Mouse (Mus musculus): ENCODE results near the gene Syndig1. TPM values are rescaled to one million over a fixed set of nuclear protein-coding genes. Genes with fewer than 3 reads are reported as not detected.

Syndig1 gene
- polyA plus RNA-seq, 1 experiment from 2014 or later, result 109 TPM

GRCm38 (mm10) chr2:149900606-149901005 is 71.6 kb downstream of the Syndig1 start:
- no peaks in the 10 kb centered on the region for H3K36me3 ChIP-seq (ENCODE audit: control insufficient read depth, insufficient read depth, low read length)
- no peaks in the 10 kb centered on the region for H3K27me3 ChIP-seq (ENCODE audit: control insufficient read depth, insufficient read depth, low read length)
- WGBS, result 89% methylated on average over 1 of the region's 1 CpGs
- H3K9me3 ChIP-seq (ENCODE audit: control insufficient read depth, low read length), result no peaks in the 10 kb centered on the region
- no peak overlapping the region for H3K9ac ChIP-seq (replicated peaks; ENCODE audit: low read depth, low read length)
- H3K4me2 ChIP-seq (ENCODE audit: low read depth, low read length), result no peak overlapping the region
- no peaks in the 10 kb centered on the region for H3K4me1 ChIP-seq (ENCODE audit: control insufficient read depth, insufficient read depth, low read length)
- H3K27ac ChIP-seq (ENCODE audit: low read depth, low read length), result no peak overlapping the region
- H3K4me3 ChIP-seq (ENCODE audit: low read depth, low read length), result no peak overlapping the region
- no peak for ATAC-seq (ENCODE audit: low read depth)

- ATAC-seq (ENCODE audit: low read depth), result no peak
- no peaks in the 10 kb centered on the region for H3K36me3 ChIP-seq (ENCODE audit: control insufficient read depth, insufficient read depth, low read length)
- H3K9ac ChIP-seq (replicated peaks; ENCODE audit: low read depth, low read length), result no peak overlapping the region
- H3K27ac ChIP-seq (ENCODE audit: low read depth, low read length), result no peak overlapping the region
- no peaks in the 10 kb centered on the region for H3K4me1 ChIP-seq (ENCODE audit: control insufficient read depth, insufficient read depth, low read length)
- no peaks in the 10 kb centered on the region for H3K27me3 ChIP-seq (ENCODE audit: control insufficient read depth, insufficient read depth, low read length)
- no peak overlapping the region for H3K4me3 ChIP-seq (ENCODE audit: low read depth, low read length)
- no peak overlapping the region for H3K4me2 ChIP-seq (ENCODE audit: low read depth, low read length)
- WGBS, result 70% methylated on average over 1 of the region's 1 CpGs
- no peaks in the 10 kb centered on the region for H3K9me3 ChIP-seq (ENCODE audit: control insufficient read depth, low read length)
Measured at GRCm38 (mm10) chr2:149904405-149904804, 75.4 kb downstream of the Syndig1 start.

- H3K9me3 ChIP-seq (ENCODE audit: control insufficient read depth, low read length), result no peaks in the 10 kb centered on the region
- H3K4me2 ChIP-seq (ENCODE audit: low read depth, low read length), result no peak overlapping the region
- no peak overlapping the region for H3K4me3 ChIP-seq (ENCODE audit: low read depth, low read length)
- no peak overlapping the region for H3K27ac ChIP-seq (ENCODE audit: low read depth, low read length)
- no peak for ATAC-seq (ENCODE audit: low read depth)
- no peaks in the 10 kb centered on the region for H3K27me3 ChIP-seq (ENCODE audit: control insufficient read depth, insufficient read depth, low read length)
- H3K4me1 ChIP-seq (ENCODE audit: control insufficient read depth, insufficient read depth, low read length), result no peaks in the 10 kb centered on the region
- no peaks in the 10 kb centered on the region for H3K36me3 ChIP-seq (ENCODE audit: control insufficient read depth, insufficient read depth, low read length)
- no peak overlapping the region for H3K9ac ChIP-seq (replicated peaks; ENCODE audit: low read depth, low read length)
- 92% methylated on average over 3 of the region's 3 CpGs for WGBS
Measured at GRCm38 (mm10) chr2:149906694-149907093, 77.7 kb downstream of the Syndig1 start.

- Histone ChIP-seq H3K4me1 (ENCODE audit: control insufficient read depth, insufficient read depth, low read length) (no peaks in the 10 kb centered on the region), H3K9me3 (ENCODE audit: control insufficient read depth, low read length) (no peaks in the 10 kb centered on the region), H3K4me3 (ENCODE audit: low read depth, low read length) (no peak overlapping the region), H3K27me3 (ENCODE audit: control insufficient read depth, insufficient read depth, low read length) (no peaks in the 10 kb centered on the region), H3K9ac (replicated peaks; ENCODE audit: low read depth, low read length) (no peak overlapping the region), H3K27ac (ENCODE audit: low read depth, low read length) (no peak overlapping the region), H3K36me3 (ENCODE audit: control insufficient read depth, insufficient read depth, low read length) (no peaks in the 10 kb centered on the region), H3K4me2 (ENCODE audit: low read depth, low read length) (no peak overlapping the region)
- 93% methylated on average over 3 of the region's 3 CpGs for WGBS
- no peak for ATAC-seq (ENCODE audit: low read depth)
Measured at GRCm38 (mm10) chr2:149917162-149917561, 88.2 kb downstream of the Syndig1 start.

DNA sequence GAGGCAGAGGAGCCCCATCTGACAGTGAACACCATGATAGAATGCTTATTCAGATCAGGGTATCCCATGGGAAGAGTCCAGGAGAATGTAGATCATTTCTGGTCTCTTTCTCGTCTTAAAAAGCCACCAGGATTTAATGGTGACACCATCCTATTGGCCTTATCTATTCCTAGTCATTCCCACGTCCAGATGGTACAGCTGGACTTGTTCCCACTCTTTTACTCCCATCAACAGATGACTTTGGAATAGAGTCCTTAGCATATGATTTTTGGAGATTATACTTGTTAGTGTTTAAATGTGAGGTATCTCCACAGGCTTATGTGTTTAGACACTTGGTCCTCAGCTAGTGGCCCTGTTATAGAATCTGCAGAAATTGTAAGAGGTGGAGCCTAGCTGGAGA is 94.5 kb downstream of the Syndig1 start:
- Histone ChIP-seq H3K9me3 (ENCODE audit: control insufficient read depth, low read length) (no peaks in the 10 kb centered on the region), H3K27me3 (ENCODE audit: control insufficient read depth, insufficient read depth, low read length) (no peaks in the 10 kb centered on the region), H3K4me3 (ENCODE audit: low read depth, low read length) (no peak overlapping the region), H3K4me2 (ENCODE audit: low read depth, low read length) (no peak overlapping the region), H3K36me3 (ENCODE audit: control insufficient read depth, insufficient read depth, low read length) (no peaks in the 10 kb centered on the region), H3K4me1 (ENCODE audit: control insufficient read depth, insufficient read depth, low read length) (no peaks in the 10 kb centered on the region), H3K27ac (ENCODE audit: low read depth, low read length) (no peak overlapping the region), H3K9ac (replicated peaks; ENCODE audit: low read depth, low read length) (no peak overlapping the region)
- ATAC-seq (ENCODE audit: low read depth), result no peak
- WGBS, result 67% methylated on average over 2 of the region's 2 CpGs

DNA sequence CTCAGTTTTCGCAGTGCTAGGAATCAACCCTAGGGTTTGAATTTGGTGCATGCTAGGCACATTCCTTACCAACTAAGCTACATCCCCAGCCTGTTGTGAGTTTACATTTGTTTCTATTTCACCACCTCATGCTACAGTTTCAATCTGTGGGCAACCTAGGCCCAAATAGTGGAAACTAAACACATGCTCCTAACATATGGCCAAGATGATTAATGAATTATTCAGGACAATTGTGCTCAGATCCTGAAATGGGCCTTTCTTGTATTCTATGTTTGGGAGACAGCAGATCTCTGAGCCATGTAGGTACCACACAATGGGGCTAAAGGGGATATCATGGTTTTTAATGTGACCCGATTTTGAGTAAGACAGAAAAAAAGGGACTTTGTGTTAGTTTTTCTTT is 96.9 kb downstream of the Syndig1 start:
- no peaks in the 10 kb centered on the region for H3K9me3 ChIP-seq (ENCODE audit: control insufficient read depth, low read length)
- no peak overlapping the region for H3K9ac ChIP-seq (replicated peaks; ENCODE audit: low read depth, low read length)
- H3K27me3 ChIP-seq (ENCODE audit: control insufficient read depth, insufficient read depth, low read length), result no peaks in the 10 kb centered on the region
- no peaks in the 10 kb centered on the region for H3K36me3 ChIP-seq (ENCODE audit: control insufficient read depth, insufficient read depth, low read length)
- WGBS, result 89% methylated on average over 2 of the region's 2 CpGs
- no peaks in the 10 kb centered on the region for H3K4me1 ChIP-seq (ENCODE audit: control insufficient read depth, insufficient read depth, low read length)
- ATAC-seq (ENCODE audit: low read depth), result no peak
- H3K4me3 ChIP-seq (ENCODE audit: low read depth, low read length), result no peak overlapping the region
- H3K4me2 ChIP-seq (ENCODE audit: low read depth, low read length), result no peak overlapping the region
- H3K27ac ChIP-seq (ENCODE audit: low read depth, low read length), result no peak overlapping the region

- no peak overlapping the region for H3K27ac ChIP-seq (ENCODE audit: low read depth, low read length)
- H3K9me3 ChIP-seq (ENCODE audit: control insufficient read depth, low read length), result no peaks in the 10 kb centered on the region
- no peaks in the 10 kb centered on the region for H3K4me1 ChIP-seq (ENCODE audit: control insufficient read depth, insufficient read depth, low read length)
- no peak for ATAC-seq (ENCODE audit: low read depth)
- H3K4me3 ChIP-seq (ENCODE audit: low read depth, low read length), result no peak overlapping the region
- H3K36me3 ChIP-seq (ENCODE audit: control insufficient read depth, insufficient read depth, low read length), result no peaks in the 10 kb centered on the region
- H3K9ac ChIP-seq (replicated peaks; ENCODE audit: low read depth, low read length), result no peak overlapping the region
- H3K27me3 ChIP-seq (ENCODE audit: control insufficient read depth, insufficient read depth, low read length), result no peaks in the 10 kb centered on the region
- H3K4me2 ChIP-seq (ENCODE audit: low read depth, low read length), result no peak overlapping the region
Measured at GRCm38 (mm10) chr2:149927001-149927400, 98.0 kb downstream of the Syndig1 start.

- H3K27me3 ChIP-seq (ENCODE audit: control insufficient read depth, insufficient read depth, low read length), result no peaks in the 10 kb centered on the region
- ATAC-seq (ENCODE audit: low read depth), result no peak
- no peaks in the 10 kb centered on the region for H3K36me3 ChIP-seq (ENCODE audit: control insufficient read depth, insufficient read depth, low read length)
- no peak overlapping the region for H3K9ac ChIP-seq (replicated peaks; ENCODE audit: low read depth, low read length)
- 89% methylated on average over 3 of the region's 3 CpGs for WGBS
- H3K9me3 ChIP-seq (ENCODE audit: control insufficient read depth, low read length), result no peaks in the 10 kb centered on the region
- no peak overlapping the region for H3K4me2 ChIP-seq (ENCODE audit: low read depth, low read length)
- no peaks in the 10 kb centered on the region for H3K4me1 ChIP-seq (ENCODE audit: control insufficient read depth, insufficient read depth, low read length)
- H3K27ac ChIP-seq (ENCODE audit: low read depth, low read length), result no peak overlapping the region
- H3K4me3 ChIP-seq (ENCODE audit: low read depth, low read length), result no peak overlapping the region
Measured at GRCm38 (mm10) chr2:149927481-149927880, 98.5 kb downstream of the Syndig1 start.

DNA sequence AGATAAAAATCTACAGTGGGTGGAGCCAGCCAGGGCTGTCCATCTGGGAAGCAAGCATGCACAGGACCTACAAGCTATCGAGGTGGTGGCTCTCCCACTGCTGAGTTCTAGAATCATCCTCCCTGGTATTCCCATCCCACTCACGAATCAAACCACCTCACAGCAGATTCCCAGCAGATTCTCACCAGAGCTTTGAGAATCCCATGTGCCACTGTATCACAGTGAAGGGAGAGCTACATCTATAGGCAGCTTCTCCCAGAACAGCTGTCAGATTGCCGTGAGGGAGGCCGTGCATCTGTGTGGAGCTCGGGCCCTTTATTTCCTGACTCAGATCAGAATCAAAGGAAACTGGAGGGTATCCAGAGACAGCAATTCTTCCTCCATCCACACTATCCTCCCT is 101.0 kb downstream of the Syndig1 start:
- no peak overlapping the region for H3K4me2 ChIP-seq (ENCODE audit: low read depth, low read length)
- H3K4me3 ChIP-seq (ENCODE audit: low read depth, low read length), result no peak overlapping the region
- H3K27ac ChIP-seq (ENCODE audit: low read depth, low read length), result no peak overlapping the region
- no peak for ATAC-seq (ENCODE audit: low read depth)
- H3K27me3 ChIP-seq (ENCODE audit: control insufficient read depth, insufficient read depth, low read length), result no peaks in the 10 kb centered on the region
- H3K9me3 ChIP-seq (ENCODE audit: control insufficient read depth, low read length), result no peaks in the 10 kb centered on the region
- no peaks in the 10 kb centered on the region for H3K4me1 ChIP-seq (ENCODE audit: control insufficient read depth, insufficient read depth, low read length)
- H3K36me3 ChIP-seq (ENCODE audit: control insufficient read depth, insufficient read depth, low read length), result no peaks in the 10 kb centered on the region
- 82% methylated on average over 5 of the region's 5 CpGs for WGBS
- no peak overlapping the region for H3K9ac ChIP-seq (replicated peaks; ENCODE audit: low read depth, low read length)

DNA sequence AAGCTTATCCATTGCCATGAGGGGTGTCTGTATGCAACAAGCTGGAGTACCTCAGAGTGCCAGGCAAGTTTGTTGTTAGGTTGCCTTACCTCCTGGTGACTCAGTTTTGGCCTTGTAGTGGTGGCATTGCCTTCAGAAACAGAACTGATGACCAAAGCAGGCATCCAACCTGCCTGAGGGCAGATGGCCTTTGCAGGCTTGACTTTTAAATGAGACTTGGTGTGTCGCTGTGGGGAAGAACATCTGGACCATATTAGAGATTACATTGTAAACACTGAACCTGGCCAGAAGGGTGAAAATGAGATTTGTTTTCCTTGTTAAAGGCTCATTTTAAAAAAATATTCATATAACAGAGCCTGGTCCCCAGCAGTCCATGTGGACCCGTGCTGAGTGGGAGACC is 102.1 kb downstream of the Syndig1 start:
- H3K27me3 ChIP-seq (ENCODE audit: control insufficient read depth, insufficient read depth, low read length), result no peaks in the 10 kb centered on the region
- ATAC-seq (ENCODE audit: low read depth), result no peak

More for the DNA sequence above, 102.1 kb downstream of the Syndig1 start:
- H3K4me3 ChIP-seq (ENCODE audit: low read depth, low read length), result no peak overlapping the region
- H3K27ac ChIP-seq (ENCODE audit: low read depth, low read length), result no peak overlapping the region
- no peaks in the 10 kb centered on the region for H3K9me3 ChIP-seq (ENCODE audit: control insufficient read depth, low read length)
- 73% methylated on average over 2 of the region's 2 CpGs for WGBS
- H3K36me3 ChIP-seq (ENCODE audit: control insufficient read depth, insufficient read depth, low read length), result no peaks in the 10 kb centered on the region
- H3K4me2 ChIP-seq (ENCODE audit: low read depth, low read length), result no peak overlapping the region
- H3K9ac ChIP-seq (replicated peaks; ENCODE audit: low read depth, low read length), result no peak overlapping the region
- no peaks in the 10 kb centered on the region for H3K4me1 ChIP-seq (ENCODE audit: control insufficient read depth, insufficient read depth, low read length)

All from neural tube, embryonic 14.5 days (tissue).